Mouse (Mus musculus) kidney, adult 2 months (tissue): ENCODE data around the gene Dab2.

Source experiments
- CTCF ChIP-seq: fragments of 200-500 bp; conservative IDR thresholded peaks from 2 replicates; pipeline ENCODE4 v1.5.1; 2011; ENCODE audit warnings: low read depth, mild to moderate bottlenecking, control low read depth, low read length, moderate library complexity, mixed read lengths; ENCODE audit not compliant: insufficient read depth, insufficient read length
- POLR2A ChIP-seq: fragments of 200-500 bp; IDR thresholded peaks from one replicate; pipeline ENCODE4 v1.6.1; 2011; ENCODE audit warnings: low read depth, low read length, control low read depth

DNA sequence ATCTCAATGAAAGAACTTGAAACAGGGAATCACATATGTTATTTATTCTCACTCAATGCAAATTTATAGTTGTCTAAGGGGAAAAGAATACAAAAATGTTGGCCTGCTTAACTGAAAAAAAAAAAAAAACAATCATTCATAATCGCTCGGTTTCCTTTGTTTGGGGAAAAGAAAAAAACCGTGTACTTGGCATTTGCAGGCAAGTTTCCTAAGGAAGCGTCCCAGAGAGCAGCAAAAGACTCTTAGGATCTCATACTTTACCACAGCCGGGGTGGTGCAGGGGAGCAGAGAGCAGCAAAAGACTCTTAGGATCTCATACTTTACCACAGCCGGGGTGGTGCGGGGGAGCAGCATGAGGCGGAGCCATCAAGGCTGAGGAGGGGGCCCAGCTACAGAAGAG, 161.8 kb downstream of the Dab2 start:
- TF ChIP-seq POLR2A (no peak), CTCF (no peak)
